Comparison of ENCODE assay signal across 14 mouse cellular contexts in genomic region chr1:90000981-90001380, GRCm38 (mm10). TPM values are rescaled to one million over a fixed set of nuclear protein-coding genes. Genes with fewer than 3 reads are reported as not detected.
"Had no signal": no experiment of that assay in that cellular context is flagged by ENCODE, and none has a peak within 500 bp of the region (broad histone marks: within the 10 kb centered on the region; RNA-seq: fewer than 3 reads in every experiment).

No protein-coding gene starts in this region.

- H3K27ac ChIP-seq: kidney, embryonic 15.5 days; liver, embryonic 13.5 days had no signal

- DNase-seq: kidney, adult 8-10 months; kidney, postnatal 10 days; kidney, postnatal 36 days; liver, embryonic 13.5 days; lung, adult 2 months; lung, postnatal 14 days; lung, postnatal 4 days; midbrain, embryonic 14.5 days; thymus, adult 18-20 months; thymus, postnatal 36 days had no signal

- H3K4me3 ChIP-seq: kidney, embryonic 15.5 days; liver, embryonic 13.5 days had no signal

RNA-seq across cellular contexts. Expression of gene Asb18, which starts 13.5 kb away (rescaled TPM):
- total RNA-seq: liver, adult 2 months; megakaryocyte progenitor cell, adult 5-6 weeks; megakaryocyte-erythroid progenitor cell, adult 5-6 weeks had no signal
